Mouse (Mus musculus): ENCODE data around the gene Emx1.

Emx1 gene

DNA sequence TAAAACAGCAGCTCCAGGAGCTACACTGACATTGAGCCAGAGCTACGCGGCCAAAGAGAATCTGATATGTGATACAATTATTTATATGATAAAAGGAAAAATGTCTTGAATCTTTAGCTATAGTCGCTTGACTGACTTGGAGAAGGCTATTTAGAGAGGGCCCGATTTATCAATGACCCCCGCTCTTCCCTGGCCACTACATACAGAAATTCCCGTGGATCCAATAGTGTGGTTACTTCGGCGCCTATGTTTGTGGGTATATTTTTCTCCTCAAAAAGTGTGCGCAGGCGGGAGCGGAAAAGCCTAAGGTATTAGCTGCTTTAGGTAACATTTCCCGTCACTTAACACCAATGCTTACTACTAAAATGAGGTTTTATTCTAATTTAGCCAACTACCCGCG is 2.1 kb downstream of the Emx1 start:
- peak; percentile 48 for DNase-seq (ENCODE audit: low spot score)

DNA sequence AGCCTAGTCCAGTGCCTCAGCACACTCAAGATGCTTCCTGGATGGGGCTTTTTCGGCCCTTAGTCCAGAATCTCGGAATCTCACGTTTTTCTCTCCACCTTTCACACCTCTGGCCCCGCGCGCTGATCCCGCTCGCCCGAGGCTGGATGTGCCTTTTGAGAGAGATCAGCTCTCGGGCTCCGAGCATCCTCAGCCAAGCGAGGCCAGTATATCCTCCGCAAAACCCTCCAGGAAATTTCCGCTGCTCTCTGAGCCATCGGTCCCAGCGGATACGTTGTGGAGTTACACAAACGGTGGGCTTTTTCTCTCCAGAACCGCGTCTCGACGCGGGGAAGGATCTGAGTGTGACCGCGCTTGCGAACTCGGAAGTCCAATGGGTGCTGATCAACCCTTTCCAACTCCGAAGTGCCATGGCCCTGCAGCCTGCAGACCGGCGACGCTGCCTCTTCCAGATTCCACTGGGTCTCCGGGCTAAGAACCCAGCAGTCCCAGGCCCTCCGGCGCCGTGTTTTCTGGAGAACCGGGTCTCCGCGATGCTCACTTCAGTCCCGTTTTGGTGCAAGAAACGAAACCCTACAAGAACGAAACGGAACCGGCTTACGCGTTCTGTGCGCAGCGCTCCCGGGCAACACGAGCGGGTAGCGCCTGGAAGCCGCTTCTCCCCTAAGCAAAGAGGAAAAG is 2.8 kb downstream of the Emx1 start:
- DNase-seq (ENCODE audit: low spot score), result peak; percentile 73

DNA sequence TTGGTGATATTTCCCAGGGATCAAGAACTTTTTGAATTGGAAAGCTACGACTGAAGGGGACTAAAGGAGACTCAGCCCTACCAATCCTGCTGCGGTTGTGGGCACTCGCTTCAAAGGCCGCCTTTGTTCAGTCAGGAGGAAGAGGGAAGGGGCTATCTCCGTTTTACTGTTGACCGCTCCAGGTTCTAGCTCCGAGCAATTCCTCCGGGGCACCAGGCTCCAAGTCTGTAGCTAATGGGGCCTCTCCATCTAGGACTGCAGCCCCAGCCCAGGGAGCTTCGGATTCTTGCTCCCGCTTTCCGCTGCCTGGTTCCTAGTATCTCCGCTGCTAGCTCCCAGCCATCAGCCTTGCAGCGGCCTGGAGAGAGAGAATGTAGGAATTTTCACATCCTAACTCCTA is 3.4 kb downstream of the Emx1 start:
- DNase-seq (ENCODE audit: low spot score), result peak; percentile 67

DNA sequence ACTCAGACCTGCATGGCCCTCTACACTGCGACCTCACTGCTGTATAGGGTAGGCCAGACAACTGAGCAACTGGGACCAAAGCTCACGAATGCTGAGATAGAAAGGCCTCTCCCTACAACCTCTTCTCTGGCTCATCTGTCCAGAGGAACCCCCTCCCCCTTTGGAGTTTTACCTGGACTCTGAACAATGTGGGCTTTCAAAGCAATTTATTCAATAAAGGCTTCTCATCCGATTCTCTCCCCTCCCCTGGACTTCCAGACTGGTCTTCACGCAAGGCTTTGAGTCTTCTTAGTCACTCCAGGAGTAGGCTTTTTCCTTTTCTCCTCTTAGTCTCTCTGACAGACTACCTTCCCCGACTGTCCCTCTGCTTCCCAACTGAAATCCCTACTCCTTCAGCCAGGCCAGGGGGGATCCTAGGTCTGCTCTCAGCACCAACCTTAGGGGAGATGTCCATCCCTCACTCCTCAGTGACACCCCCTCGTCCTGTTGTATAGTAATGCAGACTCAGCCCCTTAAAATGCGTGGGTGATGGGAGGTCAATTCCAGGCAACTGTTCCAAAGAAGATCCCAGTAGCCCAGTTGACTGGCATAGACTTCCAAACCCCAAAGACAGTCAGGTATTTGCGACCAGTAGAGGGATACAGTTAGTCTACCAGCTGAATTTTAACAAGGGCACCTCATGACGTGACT is 4.7 kb downstream of the Emx1 start:
- DNase-seq (ENCODE audit: low spot score), result peak; percentile 19

DNA sequence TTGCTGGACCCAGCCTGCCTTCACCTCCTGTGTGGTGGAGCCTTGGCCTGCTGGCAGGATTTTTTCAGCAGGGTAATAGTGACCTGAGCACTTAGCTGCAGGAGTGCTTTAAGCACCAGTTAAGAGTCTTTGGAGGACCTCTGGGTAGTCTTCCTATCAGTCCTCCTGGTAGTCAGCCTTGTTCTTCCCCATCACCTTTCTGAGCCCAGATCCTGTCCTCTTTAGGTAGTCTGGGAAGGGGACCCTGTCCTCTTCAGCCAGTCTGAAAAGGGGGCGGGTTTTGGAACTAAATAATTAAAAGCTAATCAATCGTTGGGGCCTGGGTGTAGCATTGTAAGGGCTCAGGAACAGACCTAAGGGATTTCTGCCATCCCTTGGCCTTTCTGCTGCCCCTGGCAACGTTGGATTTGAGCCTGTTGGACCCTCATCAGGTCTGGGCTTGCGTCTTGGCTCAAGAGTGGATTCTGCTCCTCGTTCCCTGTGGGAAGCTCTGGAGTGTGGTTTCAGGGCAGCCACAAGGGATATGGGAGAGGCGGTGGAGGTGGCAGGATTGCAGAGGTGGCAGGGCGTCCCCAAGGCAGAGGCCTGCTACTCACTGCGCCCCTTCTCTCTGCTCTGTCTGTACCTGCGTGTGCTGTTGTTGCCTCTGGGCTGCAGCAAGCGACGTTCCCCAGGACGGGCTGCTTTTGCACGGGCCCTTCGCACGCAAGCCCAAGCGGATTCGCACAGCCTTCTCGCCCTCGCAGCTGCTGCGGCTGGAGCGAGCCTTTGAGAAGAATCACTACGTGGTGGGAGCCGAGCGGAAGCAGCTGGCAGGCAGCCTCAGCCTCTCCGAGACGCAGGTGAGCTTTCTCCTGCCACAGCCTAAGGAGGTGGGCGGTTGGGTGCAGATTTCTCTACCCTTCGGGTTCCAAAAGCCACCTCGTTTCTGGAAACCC is 6.4 kb downstream of the Emx1 start:
- no peak for DNase-seq (ENCODE audit: low spot score)

DNA sequence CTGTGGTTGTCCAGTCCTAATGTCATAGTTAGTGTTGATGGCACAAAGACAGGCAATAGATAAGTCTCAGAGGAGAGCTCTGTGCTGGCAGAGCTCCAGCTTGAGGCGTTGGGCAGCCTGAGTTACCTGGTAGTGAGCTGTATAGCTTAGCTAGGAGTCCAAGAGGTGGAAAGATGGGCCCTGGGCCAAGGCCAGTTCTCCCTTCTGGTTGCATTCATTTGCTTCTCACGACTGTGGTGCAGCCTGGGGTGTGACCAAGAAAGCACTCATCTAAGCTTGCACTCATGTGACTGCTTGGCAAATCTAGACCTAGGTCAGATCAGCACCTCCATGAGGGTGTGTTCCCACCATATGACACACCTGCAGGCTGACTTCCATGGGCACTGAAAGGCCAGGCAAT is 10.7 kb downstream of the Emx1 start:
- no peak for DNase-seq (ENCODE audit: low spot score)

DNA sequence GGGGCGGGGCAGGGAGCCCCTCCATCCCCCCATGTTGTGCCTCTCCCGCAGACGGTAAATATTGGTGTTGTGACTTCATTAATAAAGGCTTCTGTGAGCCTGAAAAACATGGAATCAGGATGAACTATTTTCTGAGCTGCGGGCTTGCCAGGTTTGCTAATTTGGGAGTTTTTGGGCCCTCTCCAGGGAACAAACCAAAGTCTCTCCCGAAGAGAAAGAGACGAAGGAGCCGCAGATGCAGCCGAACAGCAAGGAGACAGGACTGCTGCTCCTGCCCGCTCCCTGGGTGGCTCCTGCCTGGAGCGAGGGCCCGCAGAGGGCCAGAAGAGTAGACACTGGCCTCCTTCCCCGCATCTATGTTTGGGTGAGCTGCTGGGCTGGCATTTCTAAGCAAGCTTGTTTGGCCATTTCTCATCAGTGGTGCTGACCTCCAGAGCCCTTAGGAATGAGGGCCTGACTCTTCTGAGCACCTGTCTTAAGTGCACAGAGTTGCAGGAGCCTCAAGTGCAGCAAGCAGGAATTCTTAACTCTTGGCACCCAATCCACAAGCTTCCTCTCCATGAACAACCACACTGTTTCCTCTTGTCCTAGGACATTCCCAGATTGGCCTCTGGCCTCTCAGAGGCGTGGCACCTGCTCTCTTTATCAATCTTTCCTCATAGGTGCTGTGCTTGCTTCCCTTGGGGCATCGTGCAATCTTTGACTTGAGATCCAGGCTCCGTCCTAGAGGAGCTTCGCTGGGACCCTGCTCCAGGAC is 19.1 kb downstream of the Emx1 start:
- DNase-seq (ENCODE audit: low spot score), result no peak

DNA sequence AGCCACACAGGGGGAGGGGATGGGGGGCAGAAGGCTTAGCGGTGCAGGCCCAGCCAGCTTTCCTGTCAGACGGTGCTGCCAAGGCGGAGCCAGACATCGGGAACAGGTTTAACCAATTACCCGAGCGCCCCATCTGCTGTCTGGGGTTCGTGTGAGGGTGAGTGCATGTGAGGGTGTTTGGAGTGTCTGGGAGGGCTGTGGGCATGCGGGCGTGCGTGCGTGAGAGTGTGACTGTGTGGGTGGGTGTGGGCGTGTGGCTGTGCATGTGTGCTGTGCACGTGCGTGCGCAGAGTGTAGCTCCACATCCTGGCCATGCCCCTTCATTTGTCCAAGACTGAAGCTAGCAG is 19.7 kb downstream of the Emx1 start:
- no peak for DNase-seq (ENCODE audit: low spot score)

DNA sequence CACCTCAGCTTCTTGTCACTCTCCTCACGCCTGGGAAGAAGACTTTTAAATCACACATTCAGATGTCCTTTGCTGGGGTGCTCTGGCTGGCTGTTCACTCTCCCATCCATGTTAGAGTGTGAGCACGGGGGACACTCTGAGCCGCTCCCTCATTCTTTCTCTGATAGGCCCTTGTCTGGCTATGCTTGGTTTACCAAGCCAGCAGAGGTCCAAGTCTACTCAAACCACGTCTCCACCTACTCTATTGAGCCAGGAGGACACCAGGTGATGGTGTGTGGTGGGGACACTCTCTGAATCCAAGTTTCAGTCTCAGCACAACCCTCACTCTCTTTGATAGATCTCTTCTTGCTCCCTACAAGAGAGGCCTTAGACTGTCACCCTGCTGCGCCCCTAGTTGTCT is 20.1 kb downstream of the Emx1 start:
- DNase-seq (ENCODE audit: low spot score), result no peak

DNA sequence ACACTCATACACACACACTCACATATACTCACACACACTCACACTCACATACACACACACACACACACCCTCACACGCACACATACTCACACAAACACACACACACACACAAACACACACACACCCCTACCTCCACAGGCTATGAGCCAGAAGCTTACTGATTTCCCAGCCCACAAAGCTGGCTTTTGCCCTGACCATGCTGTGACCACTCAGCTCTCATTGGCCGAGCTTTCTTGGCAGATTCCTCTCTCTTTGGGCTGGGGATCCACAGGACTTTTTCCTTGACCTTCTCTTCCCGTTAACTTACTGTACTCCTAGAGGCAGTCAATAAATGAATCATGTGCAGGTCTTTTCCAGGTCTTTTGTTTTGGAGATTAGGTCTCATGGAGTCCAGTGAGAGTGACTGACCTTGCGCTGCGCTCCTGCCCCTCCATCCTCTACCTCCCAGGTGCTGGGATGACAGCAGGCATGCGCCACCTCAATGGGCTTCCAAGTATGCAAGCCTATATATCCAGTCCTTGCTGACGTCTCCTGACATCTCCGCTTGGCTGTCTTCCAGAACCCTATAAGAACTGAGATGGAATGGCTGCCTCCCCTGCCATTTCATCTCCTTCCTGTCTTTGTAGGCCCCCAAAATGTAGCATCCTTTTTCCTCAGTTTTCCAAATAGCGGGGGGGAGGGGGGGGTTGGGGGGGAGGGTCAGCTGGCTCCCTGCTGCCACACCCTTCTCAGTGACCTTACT is 22.2 kb downstream of the Emx1 start:
- no peak for DNase-seq (ENCODE audit: low spot score)

DNA sequence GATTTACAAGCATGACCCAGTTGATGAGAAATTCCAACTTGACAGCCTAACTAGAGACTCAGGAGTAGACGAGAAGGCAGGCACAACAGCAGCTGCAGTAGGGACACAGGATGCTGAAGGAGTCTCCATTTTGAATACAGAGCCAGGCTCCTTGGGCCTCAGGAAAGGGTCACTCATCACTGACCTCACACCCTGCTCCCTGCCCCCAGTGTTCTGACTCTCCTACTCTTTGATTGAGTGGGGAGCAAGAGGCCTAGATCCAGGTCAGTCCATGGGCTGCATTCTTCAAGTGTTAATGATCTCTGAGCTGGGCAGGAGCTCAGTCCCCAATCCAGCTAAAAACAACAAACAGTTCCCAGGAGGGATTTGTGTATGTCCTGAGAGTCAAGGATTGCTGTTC is 23.4 kb downstream of the Emx1 start:
- no peak for DNase-seq (ENCODE audit: low spot score)

DNA sequence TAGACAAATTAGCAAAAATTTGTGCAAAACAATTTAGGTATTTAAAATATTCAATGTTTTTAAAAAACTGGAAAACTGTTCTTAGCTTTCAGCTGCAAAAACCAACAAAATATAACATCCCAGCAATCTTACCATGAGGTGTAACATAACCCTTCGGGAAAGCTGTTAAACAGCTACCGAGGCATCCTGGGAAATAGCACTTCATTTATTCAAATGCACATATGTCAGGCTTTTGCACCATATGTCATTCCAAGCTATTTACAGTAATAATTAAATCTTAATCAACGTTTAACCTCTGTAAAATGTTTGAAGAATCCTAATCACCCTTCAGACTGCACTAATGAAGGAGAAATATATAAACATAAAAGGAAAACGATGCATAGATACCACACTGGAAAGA is 31.0 kb downstream of the Emx1 start:
- DNase-seq (ENCODE audit: low spot score), result no peak

DNA sequence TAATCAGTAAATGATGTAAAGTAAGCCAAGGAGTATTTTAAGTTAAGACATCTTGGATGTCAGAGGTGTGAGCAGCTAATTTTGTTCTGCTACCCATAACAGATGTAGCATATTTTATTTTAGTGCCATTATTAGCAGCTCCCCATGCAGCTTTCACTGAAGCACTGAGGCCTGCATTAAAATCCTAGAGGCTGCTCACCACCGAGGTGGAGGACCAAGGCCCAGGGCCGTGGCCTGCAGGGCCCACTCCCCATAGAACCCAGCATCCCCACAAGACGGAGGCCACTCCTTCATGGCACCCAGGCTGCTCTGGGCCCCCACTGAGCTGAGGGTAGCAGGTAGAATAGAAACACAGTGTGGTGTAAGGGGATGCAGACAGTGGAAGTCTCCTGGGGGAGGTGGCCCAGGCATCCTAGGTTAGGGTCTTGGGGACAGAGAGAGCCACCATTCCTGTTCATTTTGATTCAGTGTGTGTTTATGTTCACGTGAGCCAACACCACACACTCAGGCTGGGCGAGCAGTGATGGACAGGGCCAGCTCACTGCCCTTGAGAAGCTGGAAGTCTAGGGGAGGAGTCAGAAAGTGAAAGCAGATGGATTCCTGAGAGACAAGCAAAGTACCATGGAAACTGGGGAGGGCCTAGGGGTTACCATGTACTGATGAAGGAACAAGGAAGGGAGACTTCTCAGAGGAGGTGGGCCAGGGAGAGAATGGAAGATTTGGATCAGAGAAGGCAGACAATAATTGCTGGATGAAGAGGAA is 31.6 kb downstream of the Emx1 start:
- DNase-seq (ENCODE audit: low spot score), result peak; percentile 69

DNA sequence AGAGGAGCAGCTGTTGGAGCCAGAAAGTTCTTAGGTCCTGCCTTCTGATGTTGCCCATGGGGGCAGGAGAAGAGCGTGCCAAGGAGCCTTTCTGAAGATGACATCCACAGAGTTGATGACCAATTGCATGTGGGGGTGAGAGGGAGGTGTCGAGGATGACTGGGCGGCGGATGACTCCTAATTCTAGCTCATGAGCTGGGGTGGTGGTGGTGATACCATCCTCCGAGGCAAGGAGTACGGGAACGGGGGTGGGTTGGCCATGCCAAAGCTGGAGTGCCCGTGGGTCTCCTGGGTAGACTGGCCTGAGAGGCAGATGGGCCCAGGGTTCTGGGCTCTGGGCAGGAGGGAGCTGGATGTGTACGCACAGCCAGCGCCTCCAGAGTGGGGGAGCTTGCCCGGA is 32.5 kb downstream of the Emx1 start:
- no peak for DNase-seq (ENCODE audit: low spot score)

DNA sequence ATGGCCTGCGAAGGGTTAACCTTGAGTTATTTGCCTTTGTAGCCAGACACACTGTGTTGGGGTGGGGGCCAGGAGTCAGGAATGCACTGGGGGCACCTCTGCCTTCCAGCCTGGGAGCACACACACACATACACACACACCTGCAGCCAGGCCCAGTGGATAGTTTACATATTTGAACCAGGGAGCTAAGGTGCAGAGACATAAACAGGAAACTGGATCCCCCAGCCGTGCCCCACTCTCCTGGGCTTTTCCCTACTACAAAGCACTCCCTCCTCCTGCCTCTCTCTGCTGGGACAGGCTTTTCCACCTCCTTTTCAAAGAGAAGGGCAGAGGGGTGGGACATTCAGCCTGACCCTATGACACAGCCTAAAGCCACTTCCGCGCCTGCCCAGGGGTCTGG is 33.7 kb downstream of the Emx1 start:
- peak; percentile 35 for DNase-seq (ENCODE audit: low spot score)

DNA sequence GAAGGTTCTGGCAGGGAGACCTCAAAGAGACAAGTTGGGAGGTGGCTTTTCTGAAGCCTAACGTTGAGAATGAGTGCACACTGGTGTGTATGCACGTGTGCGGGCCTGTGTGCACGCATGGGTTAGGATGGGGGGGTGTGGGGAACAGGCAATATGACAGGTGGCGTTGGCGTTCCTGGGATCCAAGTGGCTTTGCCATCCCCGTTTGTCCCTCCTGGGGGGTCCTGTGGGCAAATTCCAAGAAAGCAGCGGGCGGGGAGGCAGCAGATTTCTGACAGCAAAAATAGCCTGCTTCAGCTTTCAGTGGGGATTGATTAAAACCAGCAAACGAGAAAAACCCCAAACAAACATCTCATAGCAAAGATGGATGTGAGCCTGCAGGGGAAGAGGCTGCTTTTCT is 35.3 kb downstream of the Emx1 start:
- no peak for DNase-seq (ENCODE audit: low spot score)

DNA sequence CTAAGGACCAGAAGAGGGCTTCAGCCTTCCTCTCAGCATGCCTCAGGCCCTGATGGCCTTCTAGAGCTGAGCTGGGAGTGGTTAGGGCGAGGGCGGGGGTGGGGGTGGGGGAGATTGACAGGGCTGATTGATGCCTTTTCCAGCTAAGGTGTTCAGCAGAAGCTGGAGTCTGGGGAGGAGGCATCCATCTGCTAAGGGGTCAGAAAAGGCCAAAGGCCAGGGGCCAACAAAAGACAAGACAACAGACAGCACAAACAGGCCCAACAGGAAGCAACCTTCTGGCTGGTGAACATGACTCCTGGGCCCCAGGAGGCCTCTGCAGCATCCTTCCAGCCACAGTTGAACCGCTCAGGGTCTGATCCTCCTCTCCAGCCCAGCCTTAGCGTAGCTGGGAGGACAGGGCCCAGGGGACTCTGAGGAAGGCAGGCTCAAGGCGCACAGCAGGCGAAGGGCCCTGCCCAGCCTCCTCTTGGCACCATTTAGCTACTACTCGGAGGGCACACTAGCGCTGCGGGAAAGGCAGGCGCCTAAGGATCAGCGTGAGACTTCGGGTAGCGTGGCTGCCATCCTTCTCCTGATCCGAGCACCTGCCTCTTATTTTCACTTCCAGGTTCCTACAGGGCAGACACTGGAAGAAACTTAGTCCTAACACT is 36.4 kb downstream of the Emx1 start:
- peak; percentile 67 for DNase-seq (ENCODE audit: low spot score)

DNA sequence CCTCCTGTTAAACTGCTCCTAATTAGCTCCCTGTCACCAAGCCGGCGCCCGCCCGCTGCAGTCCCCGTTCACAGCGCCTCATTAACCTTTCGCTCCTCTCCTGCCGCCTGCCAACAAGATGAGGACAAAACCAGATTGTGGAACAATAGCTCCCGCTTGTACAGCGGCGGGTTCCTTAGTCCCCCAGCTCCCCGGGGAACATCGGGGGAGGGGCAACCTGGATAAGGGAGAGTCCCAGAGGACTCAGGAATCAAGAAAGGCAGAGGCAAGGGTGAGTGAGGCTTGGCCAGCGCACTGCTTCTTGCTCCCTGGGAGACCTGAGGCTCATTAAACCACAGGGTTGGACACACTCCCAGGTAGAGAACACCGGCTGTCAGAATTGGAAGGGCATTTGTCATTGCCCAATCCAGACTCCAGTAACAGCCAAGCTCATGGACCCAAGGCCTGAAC is 37.2 kb downstream of the Emx1 start:
- DNase-seq (ENCODE audit: low spot score), result no peak

DNA sequence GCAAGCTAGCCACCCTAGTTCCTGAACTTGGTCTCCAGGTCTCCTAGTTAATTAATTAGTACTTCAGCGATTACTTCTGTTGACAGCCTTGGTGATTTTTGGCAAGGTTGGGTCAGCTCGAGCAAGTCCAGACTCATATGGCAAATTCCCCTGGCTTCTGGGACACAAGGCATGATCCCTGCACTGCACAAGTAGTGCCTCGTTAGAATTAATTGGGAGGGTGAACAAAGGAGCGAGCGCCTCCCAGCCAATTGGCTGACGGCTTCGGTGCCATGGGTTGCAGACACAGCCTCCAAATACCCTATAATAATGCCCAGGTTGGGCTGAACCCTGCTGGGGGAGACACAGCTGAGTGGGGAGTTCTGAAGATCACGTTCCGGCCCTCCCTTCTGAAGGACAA is 39.3 kb downstream of the Emx1 start:
- DNase-seq (ENCODE audit: low spot score), result no peak

DNA sequence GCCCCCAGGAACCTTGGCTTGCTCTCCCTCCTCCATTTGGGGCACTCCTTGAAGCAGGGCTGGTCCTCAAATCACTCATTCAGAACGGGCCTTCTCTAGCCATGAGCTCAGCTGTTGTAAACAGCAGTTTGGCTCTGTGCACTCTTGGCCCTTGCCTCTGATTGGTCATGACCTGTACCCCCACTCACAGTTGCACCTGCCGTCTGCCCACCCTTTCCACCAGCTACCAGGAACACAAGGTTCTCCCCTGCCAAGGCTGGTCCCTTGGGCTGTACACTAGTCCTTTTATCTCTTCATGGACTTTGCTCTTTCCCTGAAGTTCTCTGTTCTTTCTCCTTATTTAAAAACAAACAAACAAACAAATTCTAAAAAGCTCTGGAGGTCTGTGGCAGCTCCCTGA is 40.3 kb downstream of the Emx1 start:
- DNase-seq (ENCODE audit: low spot score), result no peak
